Mouse (Mus musculus) heart, embryonic 13.5 days (tissue): Measurements from ENCODE around the gene Cyp17a1. TPM values are rescaled to one million over a fixed set of nuclear protein-coding genes. Genes with fewer than 3 reads are reported as not detected.

Experiments
- ATAC-seq: fragments of 200-750 bp; cut with Nextera tagmentation; 2 replicates; pipeline ENCODE4 v1.8.0; 2017; ENCODE audit warnings: moderate TSS enrichment; ENCODE audit not compliant: insufficient number of reproducible peaks, low FRiP score, low TSS enrichment; ENCODE audit errors: extremely low read depth
- H3K27ac ChIP-seq: fragments of 300-500 bp; sonication (generic); replicated peaks from 2 replicates; pipeline ENCODE4 v1.5.1; 2015; ENCODE audit warnings: moderate library complexity, mild to moderate bottlenecking, inconsistent platforms
- H3K27me3 ChIP-seq: fragments of 300-500 bp; sonication (generic); replicated peaks from 2 replicates; pipeline ENCODE4 v1.6.1; 2015; ENCODE audit warnings: mild to moderate bottlenecking, inconsistent platforms
- H3K36me3 ChIP-seq: fragments of 300-500 bp; sonication (generic); 2 replicates; pipeline ENCODE4 v1.6.1; 2015; ENCODE audit warnings: mild to moderate bottlenecking, inconsistent platforms
- H3K4me1 ChIP-seq: fragments of 300-500 bp; sonication (generic); 2 replicates; pipeline ENCODE4 v1.6.1; 2015; ENCODE audit warnings: inconsistent platforms
- H3K4me2 ChIP-seq: fragments of 300-500 bp; sonication (generic); 2 replicates; pipeline ENCODE4 v1.6.1; 2015; ENCODE audit warnings: inconsistent platforms, mild to moderate bottlenecking, moderate library complexity
- H3K4me3 ChIP-seq: fragments of 300-500 bp; sonication (generic); 2 replicates; pipeline ENCODE4 v1.5.1; 2015; ENCODE audit warnings: moderate library complexity, mild to moderate bottlenecking, inconsistent platforms
- H3K9ac ChIP-seq: fragments of 300-500 bp; sonication (generic); 2 replicates; pipeline ENCODE4 v1.6.1; 2015; ENCODE audit warnings: inconsistent platforms, mild to moderate bottlenecking, moderate library complexity
- H3K9me3 ChIP-seq: fragments of 300-500 bp; sonication (generic); 2 replicates; pipeline ENCODE4 v1.6.1; 2016; ENCODE audit warnings: inconsistent platforms
- WGBS: fragments of 180-500 bp; shearing (Covaris S2); methylation state at CpG from one replicate; pipeline ENCODE4 v1.1.7; 2015; ENCODE audit warnings: mixed read lengths; 5-methylcytosine and 5-hydroxymethylcytosine counted together
- polyA plus RNA-seq: library from polyadenylated mRNA; unstranded; fragments of >200 nt; fragmentation: Nextera tagmentation; extraction: Ambion mirVana; gene quantifications from 2 replicates; pipeline ENCODE4 v1.2.1, GENCODE M21; 2015

The Cyp17a1 gene
- polyA plus RNA-seq, 1 experiment from 2014 or later = 1.6 TPM

DNA sequence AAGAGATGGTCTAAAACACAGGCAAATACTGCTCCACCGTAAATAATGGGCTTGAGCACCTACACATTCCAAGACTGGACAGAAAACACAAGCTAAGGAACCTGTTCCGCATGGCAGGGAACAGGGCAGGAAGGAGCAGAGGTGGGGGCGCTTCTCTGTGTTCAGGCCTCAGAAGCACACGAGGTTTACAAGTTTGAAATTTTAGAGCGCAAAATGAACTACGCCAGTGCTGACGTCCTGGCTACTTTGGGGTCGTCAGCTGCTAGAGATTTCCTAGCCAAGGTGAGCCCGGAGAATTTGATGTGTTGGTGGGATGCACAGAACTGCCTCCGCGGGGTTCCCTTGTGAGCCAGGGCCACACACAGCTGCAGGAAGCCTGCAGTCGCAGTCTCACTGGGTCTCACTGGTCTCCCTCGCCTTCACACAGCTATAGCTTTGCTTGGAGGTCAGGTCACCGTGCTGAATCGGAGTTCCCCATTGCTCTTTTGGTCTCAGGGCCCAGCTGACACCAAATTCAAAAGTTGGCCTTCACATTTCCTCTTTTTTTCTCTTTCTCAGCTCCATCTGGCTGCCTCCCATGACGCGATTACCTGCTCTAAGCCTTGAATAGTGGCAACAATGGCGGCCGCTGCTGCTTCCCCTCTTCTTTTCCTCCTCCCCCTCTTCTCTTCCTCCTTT lies 25.0 kb upstream of the Cyp17a1 start:
- ATAC-seq = no peak

DNA sequence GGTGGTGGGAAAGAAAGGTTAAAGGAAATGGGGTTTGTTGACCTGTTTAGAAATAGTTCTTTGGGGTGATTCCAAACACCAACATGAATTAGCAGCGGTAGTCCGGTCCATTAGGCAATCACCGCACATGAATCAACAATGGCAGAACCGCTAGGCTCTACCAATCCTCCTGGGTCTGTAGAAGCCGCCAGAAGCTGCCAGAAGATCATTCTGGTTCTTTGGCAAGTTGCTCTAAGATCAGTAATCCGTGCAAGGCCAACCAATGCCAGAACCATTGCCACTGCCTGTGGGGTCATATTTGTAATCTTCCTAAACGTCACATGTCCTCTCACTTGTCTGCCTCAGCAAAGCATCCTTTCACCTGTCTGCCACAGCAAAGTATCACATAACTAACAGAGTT lies 24.0 kb upstream of the Cyp17a1 start:
- Histone ChIP-seq H3K9ac (no peak overlapping the region), H3K27me3 (no peaks in the 10 kb centered on the region), H3K9me3 (no peaks in the 10 kb centered on the region), H3K27ac (no peak overlapping the region), H3K36me3 (peaks cover 48% of the 10 kb centered on the region), H3K4me2 (no peak overlapping the region), H3K4me3 (no peak overlapping the region), H3K4me1 (no peaks in the 10 kb centered on the region)
- WGBS = 91% methylated on average over 7 of the region's 7 CpGs
- ATAC-seq = no peak

More for the DNA sequence above, 25.0 kb upstream of the Cyp17a1 start:
- Histone ChIP-seq H3K4me2 (no peak overlapping the region), H3K9me3 (no peaks in the 10 kb centered on the region), H3K4me1 (no peaks in the 10 kb centered on the region), H3K4me3 (no peak overlapping the region), H3K36me3 (peaks cover 58% of the 10 kb centered on the region), H3K27me3 (no peaks in the 10 kb centered on the region), H3K27ac (no peak overlapping the region), H3K9ac (no peak overlapping the region)
- WGBS = 52% methylated on average over 19 of the region's 19 CpGs

DNA sequence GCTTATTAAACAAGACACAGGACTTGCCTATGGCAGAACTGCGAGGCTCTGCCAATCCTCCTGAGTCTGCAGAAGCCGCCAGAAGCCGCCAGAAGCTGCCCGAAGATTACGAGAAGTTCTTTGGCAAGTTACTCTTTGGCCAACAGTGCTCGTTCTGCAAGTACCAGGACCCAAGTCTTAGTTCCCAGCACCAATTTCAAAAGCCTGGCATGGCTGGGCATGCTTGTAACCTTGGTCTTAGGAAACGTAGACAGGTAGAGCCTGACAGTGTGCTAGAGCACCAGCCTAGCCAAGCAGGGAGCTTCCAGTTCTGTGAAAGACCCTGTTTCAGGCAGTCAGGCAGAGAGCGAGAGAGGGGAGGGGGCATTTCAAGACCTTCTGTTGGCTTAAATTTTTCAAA lies 23.5 kb upstream of the Cyp17a1 start:
- ATAC-seq = no peak
- Histone ChIP-seq H3K4me3 (no peak overlapping the region), H3K27me3 (no peaks in the 10 kb centered on the region), H3K27ac (no peak overlapping the region), H3K9ac (no peak overlapping the region), H3K36me3 (peaks cover 43% of the 10 kb centered on the region), H3K4me1 (no peaks in the 10 kb centered on the region), H3K9me3 (no peaks in the 10 kb centered on the region), H3K4me2 (no peak overlapping the region)
- WGBS = 90% methylated on average over 8 of the region's 8 CpGs

DNA sequence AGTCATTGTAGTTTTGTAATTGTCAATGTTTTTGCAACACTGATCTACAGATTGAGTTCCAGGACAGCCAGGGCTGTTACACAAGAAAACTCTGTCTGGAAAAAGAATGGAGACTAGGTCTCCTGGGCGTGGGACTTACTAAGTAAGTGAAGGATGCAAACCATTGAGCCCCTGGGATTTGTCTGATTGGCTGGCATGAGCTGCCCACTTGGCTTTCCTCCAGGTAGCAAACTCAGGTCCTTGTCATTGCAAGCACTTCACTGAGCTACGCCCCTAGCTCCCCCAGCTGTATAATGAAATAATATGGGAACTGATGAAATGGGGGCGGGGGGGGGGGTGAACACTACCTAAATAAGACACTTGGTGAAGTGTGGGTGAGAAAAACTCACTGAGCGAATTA lies 20.2 kb upstream of the Cyp17a1 start:
- peaks cover 30% of the 10 kb centered on the region for H3K36me3 ChIP-seq
- no peak overlapping the region for H3K27ac ChIP-seq
- no peaks in the 10 kb centered on the region for H3K27me3 ChIP-seq
- peaks cover 13% of the 10 kb centered on the region for H3K4me1 ChIP-seq
- no peak for ATAC-seq
- H3K9ac ChIP-seq = no peak overlapping the region
- H3K9me3 ChIP-seq = no peaks in the 10 kb centered on the region
- no peak overlapping the region for H3K4me2 ChIP-seq
- 73% methylated on average over 4 of the region's 4 CpGs for WGBS
- H3K4me3 ChIP-seq = no peak overlapping the region

DNA sequence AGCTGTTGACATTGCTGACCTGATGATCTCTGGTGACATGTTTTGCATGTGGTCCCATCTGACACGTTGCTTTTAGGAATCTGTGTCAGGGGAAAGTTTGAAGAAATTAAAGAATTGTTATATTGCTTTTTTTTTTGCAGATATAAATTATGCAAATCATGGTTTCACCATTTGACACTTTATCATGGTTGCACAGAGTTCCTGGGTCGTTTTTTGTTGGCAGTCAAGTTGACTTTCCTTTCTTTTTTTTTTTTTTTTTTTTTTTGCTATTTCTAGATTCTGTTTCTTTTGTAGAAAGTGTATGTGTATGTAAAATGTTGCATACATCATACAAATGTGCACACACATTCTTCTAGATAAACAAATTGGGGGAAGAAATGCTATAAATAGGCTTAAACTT lies 18.1 kb upstream of the Cyp17a1 start:
- WGBS = 72% methylated on average over 2 of the region's 2 CpGs

DNA sequence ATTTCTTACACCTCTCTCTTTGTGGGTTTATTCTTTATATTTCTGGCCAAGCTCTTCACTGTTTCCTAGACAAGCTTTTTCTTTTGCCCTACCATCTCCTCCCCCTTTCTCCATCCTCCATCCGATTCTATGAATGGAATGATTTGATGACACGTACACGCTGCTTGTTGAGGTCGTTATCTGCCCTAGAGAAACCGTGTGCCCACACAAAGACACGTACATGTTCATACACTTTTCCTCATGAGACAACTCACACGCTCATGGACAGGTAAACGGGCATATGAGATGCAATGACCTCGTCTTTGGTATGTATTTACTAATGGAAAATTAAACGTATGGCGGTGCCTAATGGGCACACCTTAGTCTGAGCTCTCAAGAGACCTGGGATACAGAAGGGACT lies 17.4 kb upstream of the Cyp17a1 start:
- Histone ChIP-seq H3K4me1 (peaks cover 13% of the 10 kb centered on the region), H3K27me3 (no peaks in the 10 kb centered on the region), H3K4me3 (peak overlapping the region; percentile 88), H3K36me3 (peaks cover 15% of the 10 kb centered on the region), H3K27ac (peak overlapping the region; percentile 79), H3K4me2 (peak overlapping the region; percentile 77), H3K9ac (peak overlapping the region; percentile 92), H3K9me3 (no peaks in the 10 kb centered on the region)
- WGBS = 66% methylated on average over 11 of the region's 11 CpGs
- no peak for ATAC-seq

More for the DNA sequence above, 18.1 kb upstream of the Cyp17a1 start:
- Histone ChIP-seq H3K4me2 (peak overlapping the region; percentile 77; the same call in 1 of the 2 replicates), H3K4me3 (no peak overlapping the region), H3K9ac (no peak overlapping the region), H3K27ac (no peak overlapping the region), H3K36me3 (peaks cover 19% of the 10 kb centered on the region), H3K9me3 (no peaks in the 10 kb centered on the region), H3K27me3 (no peaks in the 10 kb centered on the region), H3K4me1 (peaks cover 13% of the 10 kb centered on the region)
- ATAC-seq = no peak

DNA sequence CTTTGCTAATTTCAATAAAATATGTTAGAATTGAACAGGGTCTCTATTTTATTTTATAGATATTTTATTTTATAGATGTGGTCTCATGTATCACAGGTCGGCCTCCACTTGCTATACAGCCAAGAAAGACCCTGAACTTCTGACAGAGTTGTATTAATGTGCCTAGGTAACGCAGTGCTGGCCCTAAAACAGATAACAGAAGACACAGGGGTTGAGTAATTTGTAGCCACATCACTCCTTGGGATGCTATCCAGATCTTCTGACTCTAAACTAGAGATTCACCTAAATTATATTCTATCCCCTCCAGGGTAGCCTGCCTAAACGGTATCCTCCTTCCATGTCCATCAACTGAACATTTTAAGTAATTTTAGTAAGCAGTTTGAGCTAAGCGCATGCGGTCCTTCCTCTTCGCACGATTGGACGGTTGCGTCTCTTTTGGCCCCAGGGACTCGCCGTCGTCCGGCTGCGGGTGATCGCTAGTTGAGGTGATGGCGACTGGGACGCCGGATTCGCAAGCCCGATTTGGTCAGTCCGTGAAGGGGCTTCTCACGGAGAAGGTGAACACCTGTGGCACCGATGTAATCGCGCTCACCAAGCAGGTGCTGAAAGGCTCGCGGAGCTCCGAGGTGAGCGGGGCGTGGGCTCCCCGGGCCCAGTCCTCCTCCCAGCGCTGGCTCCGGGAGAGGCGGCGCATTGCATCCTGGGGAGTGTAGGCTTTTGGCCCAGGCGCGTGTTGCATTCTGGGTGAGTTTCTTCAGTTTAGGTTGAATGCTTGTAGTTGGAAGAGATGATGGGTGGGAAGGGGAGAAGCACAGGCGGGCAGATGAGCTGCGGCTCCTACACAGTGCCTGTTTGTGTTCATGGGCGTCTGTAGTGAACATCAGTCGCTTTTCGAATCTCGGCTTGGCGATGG lies 16.7 kb upstream of the Cyp17a1 start, which contains the start of gene Borcs7:
Gene Borcs7, plus strand, starts transcription at position 447 of the 913 bp plus-strand sequence.
- peaks cover 13% of the 10 kb centered on the region for H3K4me1 ChIP-seq
- H3K9me3 ChIP-seq = no peaks in the 10 kb centered on the region
- H3K27me3 ChIP-seq = no peaks in the 10 kb centered on the region
- H3K4me3 ChIP-seq = peak within 1 kb of the TSS; percentile 88
- peaks cover 9% of the 10 kb centered on the region for H3K36me3 ChIP-seq
- H3K4me2 ChIP-seq = peak within 1 kb of the TSS; percentile 77
- H3K27ac ChIP-seq = peak within 1 kb of the TSS; percentile 79
- WGBS = 2% methylated on average over 44 of the region's 44 CpGs
- H3K9ac ChIP-seq = peak within 1 kb of the TSS; percentile 92
- ATAC-seq = peak; percentile 76; the same call in 1 of the 2 replicates

DNA sequence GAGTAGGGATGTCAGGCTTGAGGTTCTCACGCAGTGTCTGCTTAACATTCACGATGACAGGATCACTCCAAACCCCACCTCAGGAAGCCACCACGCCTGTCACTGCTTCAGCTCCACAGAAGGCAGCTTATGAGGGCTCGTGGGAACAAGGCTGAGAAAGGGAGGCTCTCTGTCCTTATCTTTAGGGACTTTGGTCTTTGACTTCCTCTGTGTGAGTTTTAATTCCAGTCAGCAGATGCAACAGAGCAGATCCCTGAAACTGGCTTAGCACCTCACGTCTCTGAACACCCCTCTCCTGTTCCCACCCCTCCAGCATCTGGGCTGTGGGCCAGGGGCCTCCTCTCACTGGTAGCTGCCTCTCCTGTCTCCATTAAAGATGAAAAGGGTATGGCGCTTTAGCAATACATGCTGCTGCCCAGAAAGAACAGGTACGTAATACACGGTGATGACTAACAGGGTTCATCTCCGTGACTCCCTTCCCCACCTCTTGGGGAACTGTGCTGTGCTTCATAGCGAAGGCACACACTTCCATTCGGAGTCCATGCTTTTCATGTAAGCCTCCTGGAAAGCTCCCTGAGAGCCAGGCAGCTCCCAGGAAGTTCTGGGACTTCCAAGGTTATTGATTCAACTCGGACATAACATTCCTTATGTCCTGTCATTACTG lies 6.9 kb upstream of the Cyp17a1 start:
- Histone ChIP-seq H3K4me2 (no peak overlapping the region), H3K4me3 (no peak overlapping the region), H3K36me3 (no peaks in the 10 kb centered on the region), H3K9me3 (no peaks in the 10 kb centered on the region), H3K4me1 (peaks cover 22% of the 10 kb centered on the region), H3K27ac (0 out of 2 replicates have a peak overlapping the region, but pooled peaks have one; percentile 17), H3K9ac (peak overlapping the region; percentile 16; the same call in 1 of the 2 replicates), H3K27me3 (no peaks in the 10 kb centered on the region)
- WGBS = 35% methylated on average over 12 of the region's 12 CpGs
- ATAC-seq = no peak; the same call in 1 of the 2 replicates

DNA sequence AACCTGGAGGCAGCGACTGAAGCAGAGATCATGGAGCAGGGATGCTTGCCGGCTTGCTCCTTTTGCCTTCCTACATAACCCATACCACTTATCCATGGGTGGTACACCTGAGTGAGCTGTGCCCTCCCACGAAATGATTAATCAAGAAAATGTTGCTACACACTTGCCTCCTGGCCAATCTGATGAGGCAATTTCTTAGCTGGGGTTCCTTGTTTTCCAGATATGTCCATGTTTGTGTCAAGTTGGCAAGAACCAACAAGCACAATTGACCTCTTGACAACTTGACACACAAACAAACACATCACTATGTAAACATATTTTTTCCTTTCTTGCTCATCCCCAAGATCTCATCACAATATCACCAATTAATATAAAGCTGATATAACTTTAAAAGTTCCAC lies 2.7 kb upstream of the Cyp17a1 start:
- Histone ChIP-seq H3K27me3 (peaks cover 14% of the 10 kb centered on the region), H3K36me3 (no peaks in the 10 kb centered on the region), H3K9ac (no peak overlapping the region), H3K27ac (no peak overlapping the region), H3K9me3 (no peaks in the 10 kb centered on the region), H3K4me3 (no peak overlapping the region), H3K4me1 (peaks cover 36% of the 10 kb centered on the region), H3K4me2 (no peak overlapping the region)
- WGBS = 80% methylated on average over 3 of the region's 3 CpGs
- ATAC-seq = no peak

DNA sequence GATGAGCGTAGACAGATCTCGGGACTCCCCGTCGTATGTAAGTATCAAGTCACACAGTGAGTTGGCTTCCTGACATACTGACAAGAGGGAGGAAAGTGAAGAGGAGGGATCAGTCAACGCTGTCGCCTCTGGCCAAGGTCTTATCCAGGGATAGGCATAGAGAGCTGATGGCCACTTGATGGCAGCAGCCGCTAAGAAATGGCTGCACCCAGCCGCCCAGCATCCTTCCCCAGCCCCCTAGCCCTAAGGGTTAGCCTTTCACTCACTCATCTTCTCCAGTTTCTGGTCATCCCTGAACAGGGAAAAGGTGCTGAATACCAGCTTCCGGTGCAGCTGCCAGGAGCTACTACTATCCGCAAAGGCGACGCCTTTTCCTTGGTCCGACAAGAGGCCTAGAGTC lies 2.3 kb downstream of the Cyp17a1 start:
- 12% methylated on average over 13 of the region's 13 CpGs for WGBS
- H3K9ac ChIP-seq = no peak overlapping the region
- H3K27me3 ChIP-seq = peaks cover 14% of the 10 kb centered on the region
- peaks cover 37% of the 10 kb centered on the region for H3K4me1 ChIP-seq
- no peak overlapping the region for H3K27ac ChIP-seq
- no peaks in the 10 kb centered on the region for H3K9me3 ChIP-seq
- ATAC-seq = peak; percentile 69; the same call in 1 of the 2 replicates
- no peak overlapping the region for H3K4me2 ChIP-seq
- H3K36me3 ChIP-seq = no peaks in the 10 kb centered on the region
- no peak overlapping the region for H3K4me3 ChIP-seq

DNA sequence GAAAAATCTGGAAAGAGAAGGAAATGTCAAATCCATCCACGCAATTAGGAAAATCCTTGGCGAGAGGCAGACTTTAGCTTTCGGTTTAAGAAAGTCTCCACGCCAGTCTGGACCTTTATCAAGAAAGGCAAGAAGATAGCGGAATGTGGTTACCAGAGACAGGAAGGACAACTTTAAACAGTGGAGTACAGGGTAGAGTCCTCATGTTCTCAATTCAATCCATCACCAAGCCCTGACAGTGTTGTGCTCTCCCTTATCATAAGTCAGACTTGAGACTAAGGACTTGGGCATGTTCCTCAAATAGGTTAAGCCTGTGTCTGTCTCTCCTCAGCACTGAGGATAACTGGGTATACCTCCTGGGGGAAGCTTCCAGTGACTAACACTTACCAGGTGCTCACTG lies 3.2 kb downstream of the Cyp17a1 start:
- WGBS = 31% methylated on average over 5 of the region's 5 CpGs
- no peaks in the 10 kb centered on the region for H3K36me3 ChIP-seq
- peaks cover 42% of the 10 kb centered on the region for H3K4me1 ChIP-seq
- H3K9me3 ChIP-seq = no peaks in the 10 kb centered on the region
- H3K4me2 ChIP-seq = 0 out of 2 replicates have a peak overlapping the region, but pooled peaks have one; percentile 7
- no peak overlapping the region for H3K27ac ChIP-seq
- H3K9ac ChIP-seq = no peak overlapping the region
- H3K27me3 ChIP-seq = peaks cover 14% of the 10 kb centered on the region
- ATAC-seq = no peak
- H3K4me3 ChIP-seq = no peak overlapping the region
